Mouse (Mus musculus): Measurements from ENCODE around the gene Nrp1.

The Nrp1 gene

DNA sequence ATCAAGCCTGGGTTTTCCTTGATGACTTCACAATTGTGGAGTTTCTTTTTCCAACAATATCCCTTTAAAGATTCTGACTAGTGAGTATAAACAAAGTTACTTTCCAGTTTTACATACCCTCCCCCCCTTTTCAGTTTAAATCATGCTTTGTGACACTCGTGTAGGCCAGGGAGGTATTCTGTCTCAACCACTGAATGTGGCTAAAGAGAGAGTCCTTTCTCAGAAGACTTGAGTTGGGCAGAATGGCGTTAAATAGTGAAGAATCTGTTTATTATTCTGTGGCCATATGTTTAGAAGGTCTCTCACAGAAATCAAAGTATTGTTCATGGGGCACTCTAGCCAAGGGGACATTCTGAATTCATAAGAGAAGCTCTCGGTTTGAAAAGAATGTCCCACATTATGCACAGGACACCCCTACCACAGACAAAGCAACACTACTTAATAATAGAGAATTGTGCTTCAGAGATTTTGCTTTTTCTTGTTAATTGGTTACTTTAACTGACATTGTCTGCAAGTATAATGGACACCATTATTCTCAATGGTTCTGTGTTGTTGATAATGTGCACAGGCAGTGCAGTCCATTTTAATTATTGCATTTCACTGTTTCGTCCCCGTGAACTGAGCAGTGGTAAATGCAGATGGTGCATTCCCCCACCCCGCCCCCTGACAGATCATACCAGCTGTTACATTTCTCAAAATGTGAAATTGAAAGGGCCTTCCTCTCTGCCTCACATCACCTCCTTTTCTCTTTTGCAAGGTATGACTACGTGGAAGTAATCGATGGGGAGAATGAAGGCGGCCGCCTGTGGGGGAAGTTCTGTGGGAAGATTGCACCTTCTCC lies 59.8 kb downstream of the Nrp1 start:
- DNase-seq (ENCODE audit: extremely low read depth, insufficient read length, low spot score), result no peak

DNA sequence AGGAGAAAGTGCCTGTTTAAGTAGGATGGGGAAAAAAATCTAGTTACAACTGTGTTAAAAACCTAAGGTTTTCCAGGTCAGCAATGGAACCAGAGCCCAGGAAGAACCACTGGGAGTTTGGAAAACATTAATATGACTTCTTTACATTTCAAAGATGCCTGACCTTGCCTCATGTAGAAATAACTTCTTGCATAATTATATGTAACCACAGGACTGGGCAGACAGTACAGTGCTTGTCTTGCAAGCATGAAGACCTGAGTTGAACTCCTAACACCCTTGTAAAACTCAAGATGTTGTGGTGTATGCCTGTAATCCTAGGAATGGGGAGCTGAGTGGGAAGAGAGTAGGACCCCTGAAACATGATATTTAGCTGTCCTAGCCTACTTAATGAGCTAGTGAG lies 61.6 kb downstream of the Nrp1 start:
- DNase-seq (ENCODE audit: extremely low read depth, insufficient read length, low spot score), result no peak

DNA sequence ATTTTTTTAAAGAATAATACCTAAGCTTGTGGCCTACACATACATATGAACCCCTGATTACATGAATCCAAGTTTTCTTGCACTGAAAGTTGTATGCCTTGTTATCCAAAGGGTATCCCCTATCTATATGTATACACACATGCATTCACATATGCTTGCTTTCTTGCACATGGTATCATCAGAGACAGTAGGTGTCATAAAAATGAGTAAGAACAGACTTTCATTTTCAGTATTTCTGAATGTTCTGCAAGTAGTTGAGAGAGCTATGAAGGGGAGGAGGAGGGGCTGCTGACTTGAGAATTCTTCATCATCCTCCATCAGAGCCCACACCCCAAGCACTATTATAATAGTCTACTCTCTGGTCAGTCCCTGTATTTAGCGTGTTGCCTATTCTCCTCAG lies 62.0 kb downstream of the Nrp1 start:
- no peak for DNase-seq (ENCODE audit: extremely low read depth, insufficient read length, low spot score)

DNA sequence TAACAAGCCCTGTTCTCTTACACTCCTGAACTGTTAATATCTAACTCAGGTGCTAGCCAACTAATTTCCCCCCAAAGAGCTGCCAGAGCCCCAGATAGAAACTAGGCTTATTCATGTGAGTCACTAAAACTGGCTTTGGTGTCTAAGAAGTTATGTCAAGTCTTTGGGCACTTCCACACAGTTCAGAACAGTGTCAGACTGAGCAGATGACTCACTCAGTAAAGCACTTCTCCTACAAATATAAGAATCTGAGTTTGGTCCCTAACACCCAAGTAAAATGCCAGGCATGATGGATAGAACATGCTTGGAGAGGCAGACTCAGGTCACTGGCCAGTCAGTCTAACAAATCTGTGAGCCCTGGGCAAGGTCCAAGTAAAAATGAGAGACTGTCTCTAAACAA lies 65.4 kb downstream of the Nrp1 start:
- peak; percentile 5 for DNase-seq (ENCODE audit: extremely low read depth, insufficient read length, low spot score)

DNA sequence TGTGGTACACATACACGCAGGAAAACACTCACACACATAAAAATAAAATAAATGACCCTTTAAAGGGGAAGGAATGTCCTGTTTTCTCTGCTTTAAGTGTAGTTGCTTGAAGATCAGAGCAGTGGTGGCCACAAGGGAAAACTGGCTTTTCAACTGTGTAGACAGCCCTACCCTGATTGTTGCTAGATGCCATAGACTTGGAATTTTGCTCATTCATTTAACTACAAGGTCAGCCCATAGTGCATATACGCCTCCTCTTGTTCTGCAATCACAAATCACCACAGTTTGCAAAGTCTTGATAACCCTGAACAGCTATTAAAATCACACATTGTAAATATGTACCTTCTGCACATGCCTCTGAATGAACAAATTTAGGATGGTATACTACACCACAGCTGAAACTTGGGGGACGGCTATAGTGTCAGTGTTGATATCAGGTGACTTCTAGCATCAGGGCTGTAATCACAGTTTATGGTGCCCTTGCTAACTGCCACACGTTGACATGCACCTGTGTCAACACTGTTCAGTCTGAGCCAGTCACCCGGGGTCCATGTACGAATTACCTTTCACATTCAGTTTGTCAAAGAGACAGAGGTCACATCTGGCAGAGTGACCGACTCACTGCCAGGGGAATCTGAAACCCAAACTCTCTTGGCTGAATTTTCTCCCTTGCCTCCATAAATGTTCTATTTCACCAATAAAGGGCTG lies 66.4 kb downstream of the Nrp1 start:
- DNase-seq (ENCODE audit: extremely low read depth, insufficient read length, low spot score), result no peak

DNA sequence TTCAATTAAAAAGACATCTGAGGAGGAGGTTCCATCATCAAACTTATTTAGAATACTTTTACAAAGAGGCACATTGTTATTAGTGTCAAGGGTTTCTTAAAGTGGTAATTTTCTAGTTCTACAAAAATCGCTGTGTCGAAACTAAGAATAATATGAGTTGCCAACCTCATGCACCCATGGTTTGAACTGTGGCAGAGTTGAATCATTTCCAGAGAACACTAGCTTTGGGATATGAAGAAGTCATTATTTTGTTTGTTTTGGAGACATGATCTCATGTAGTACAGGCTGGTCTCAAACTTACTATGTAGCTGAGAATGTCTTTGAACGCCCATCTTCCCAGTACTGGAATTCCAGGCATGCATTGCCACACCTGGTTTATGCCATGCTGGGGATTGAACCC lies 68.7 kb downstream of the Nrp1 start:
- DNase-seq (ENCODE audit: extremely low read depth, insufficient read length, low spot score), result no peak

DNA sequence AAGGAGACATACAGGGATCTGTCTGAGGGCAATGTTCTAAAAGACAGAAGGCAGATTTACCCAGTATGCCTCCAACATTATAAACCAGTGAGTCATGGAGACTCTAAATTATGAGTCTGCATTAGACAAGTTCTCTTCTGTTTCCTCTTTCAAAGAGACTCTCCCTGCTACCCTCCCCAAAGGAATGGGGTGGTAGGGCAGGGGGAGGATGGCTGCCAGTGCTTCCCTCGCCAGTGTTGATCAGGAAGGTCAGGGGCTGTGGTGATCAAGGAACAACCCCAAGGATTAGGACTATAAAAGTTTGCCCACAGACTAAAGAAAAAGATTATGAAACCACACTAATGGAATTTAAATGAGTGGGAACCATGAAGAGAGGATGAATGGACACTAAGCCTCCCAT lies 70.6 kb downstream of the Nrp1 start:
- no peak for DNase-seq (ENCODE audit: extremely low read depth, insufficient read length, low spot score)

DNA sequence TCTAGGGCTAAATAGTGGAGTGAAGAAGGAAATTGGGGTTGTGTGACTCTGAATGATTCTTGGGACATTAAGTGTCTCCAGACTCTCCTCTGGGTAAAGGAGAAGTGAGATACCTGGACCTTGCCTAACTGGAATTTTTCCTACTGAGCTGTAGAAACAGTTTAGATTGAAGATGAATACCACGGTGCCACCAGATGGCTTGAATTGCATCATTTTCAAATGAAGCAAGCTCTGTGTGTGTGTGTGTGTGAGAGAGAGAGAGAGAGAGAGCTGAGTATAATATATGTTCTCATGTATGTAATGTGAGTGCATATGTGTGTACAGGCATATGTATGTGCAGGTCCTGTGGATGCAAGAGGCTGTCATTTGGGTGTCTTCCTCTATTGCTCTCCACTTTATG lies 72.7 kb downstream of the Nrp1 start:
- no peak for DNase-seq (ENCODE audit: extremely low read depth, insufficient read length, low spot score)

DNA sequence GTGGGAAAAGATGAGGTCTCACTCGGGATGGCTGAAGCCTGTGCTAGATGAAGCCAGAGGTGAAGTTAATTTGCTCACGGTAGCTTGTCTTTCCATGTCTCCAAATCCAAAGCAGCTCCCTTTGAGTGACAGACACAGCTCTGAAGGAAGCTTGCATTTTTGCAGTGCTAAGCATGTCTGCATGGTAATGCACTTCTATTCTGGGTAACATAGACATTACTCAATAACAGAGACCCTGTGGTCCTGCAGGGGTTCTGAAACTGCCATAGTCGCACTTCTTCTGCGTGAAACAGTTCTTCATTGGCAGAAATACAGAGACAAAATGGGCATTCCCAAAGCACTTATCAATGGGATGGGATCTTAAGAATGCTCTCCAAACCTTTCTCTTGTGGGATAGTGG lies 77.3 kb downstream of the Nrp1 start:
- DNase-seq (ENCODE audit: extremely low read depth, insufficient read length, low spot score), result no peak

DNA sequence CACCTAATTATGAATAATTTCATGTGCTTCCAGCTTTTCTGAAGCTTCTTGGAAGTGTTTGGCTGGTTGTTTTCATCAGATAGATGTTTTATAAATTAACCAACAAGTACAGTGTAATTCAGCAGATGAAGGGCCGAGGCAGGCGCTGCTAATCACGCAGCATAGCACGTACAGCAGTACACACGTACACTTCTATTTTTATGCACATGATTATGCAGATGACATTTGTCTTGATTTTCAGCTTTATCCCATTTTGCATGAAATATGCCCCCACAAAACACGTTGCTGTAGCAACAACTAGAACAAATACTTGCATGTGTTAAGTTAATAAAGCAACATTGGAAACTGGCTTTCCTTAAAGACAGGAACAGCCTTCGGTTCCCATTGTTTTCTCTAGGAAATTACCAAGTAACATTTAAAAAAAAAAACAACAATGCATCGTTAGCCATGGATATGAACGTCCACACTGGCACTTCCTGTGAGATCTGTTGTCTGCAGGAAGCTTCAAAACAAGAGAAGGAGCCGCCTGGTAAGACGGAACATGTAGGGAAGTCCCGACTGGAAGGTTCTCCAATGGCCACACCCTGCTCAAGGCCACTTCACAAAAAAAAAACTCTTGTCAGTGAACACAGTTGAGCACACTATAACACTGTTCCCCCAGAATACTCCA lies 78.9 kb downstream of the Nrp1 start:
- no peak for DNase-seq (ENCODE audit: extremely low read depth, insufficient read length, low spot score)

DNA sequence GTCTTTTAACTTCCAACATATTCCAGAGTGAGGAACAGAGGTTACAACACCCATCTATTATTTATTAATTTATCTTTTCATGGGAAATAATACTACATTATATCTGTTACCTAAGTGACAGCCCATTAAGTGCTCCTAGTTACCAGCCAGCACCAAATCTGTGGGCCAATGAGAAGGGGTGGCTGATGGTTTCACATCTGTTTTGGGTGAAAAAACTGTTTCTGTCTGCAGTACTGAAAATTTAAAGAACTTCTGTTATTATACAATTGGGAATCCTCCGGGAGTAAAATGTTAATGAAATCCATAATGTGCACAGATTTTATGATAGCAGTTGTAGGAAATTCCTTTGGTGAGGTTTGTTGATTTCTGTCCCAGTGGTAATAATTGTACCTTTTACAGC lies 83.0 kb downstream of the Nrp1 start:
- no peak for DNase-seq (ENCODE audit: extremely low read depth, insufficient read length, low spot score)

DNA sequence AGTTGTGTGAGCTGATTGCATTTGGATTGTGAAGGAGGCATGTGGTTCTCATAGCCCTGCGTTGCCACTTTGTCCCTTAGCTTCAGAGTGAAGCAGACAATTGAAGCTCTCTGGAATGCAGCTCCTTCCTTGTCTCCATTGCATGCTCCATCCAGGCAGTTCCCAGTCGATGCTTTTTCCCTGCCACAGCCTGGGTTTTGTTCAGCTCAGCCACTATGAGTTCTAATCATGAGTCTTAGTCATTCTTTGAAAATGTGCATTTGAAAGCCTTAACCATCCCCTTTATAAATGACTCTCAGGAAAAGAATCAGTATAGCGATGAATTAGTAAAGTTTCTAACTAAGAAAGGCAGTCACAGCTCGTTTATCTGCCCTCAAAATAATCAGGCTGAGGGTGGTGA lies 87.2 kb downstream of the Nrp1 start:
- no peak for DNase-seq (ENCODE audit: extremely low read depth, insufficient read length, low spot score)

DNA sequence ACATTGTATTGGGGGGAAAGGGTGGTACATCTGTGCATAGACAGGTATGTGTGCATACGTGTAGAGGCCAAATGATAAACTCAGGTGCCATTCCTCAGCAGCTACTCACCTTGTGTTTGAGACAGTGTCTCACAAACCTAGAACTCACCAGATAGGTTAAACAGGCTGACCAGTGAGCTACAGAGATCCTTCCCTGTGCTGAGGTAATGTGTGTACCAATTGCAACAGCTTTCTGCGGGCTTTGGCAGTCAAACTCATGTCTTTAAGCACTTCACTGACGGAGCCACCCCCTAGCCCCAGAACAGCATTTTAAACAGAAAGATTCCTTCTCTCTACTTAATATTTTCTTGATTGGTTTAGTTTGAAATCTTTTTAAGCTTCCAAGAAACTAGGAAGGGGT lies 88.2 kb downstream of the Nrp1 start:
- no peak for DNase-seq (ENCODE audit: extremely low read depth, insufficient read length, low spot score)

DNA sequence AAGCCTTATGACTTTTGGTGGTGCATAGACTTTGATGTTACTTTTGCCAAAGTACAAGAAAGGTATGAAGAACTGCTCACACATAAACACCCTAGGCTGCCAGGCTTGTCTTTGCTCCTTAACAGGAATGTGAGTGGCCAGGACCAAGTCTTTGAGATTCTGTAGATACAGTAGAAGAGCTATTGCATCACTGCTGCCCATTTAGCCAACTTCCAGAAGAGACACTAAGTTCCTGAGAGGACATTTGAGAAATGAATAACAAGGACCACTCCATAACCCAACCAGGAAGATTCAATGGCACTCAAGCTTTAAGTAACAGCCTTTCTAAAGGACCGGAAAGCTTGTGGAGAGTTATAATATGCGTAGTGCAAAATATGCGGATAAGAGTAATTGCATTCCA lies 88.9 kb downstream of the Nrp1 start:
- DNase-seq (ENCODE audit: extremely low read depth, insufficient read length, low spot score), result no peak

DNA sequence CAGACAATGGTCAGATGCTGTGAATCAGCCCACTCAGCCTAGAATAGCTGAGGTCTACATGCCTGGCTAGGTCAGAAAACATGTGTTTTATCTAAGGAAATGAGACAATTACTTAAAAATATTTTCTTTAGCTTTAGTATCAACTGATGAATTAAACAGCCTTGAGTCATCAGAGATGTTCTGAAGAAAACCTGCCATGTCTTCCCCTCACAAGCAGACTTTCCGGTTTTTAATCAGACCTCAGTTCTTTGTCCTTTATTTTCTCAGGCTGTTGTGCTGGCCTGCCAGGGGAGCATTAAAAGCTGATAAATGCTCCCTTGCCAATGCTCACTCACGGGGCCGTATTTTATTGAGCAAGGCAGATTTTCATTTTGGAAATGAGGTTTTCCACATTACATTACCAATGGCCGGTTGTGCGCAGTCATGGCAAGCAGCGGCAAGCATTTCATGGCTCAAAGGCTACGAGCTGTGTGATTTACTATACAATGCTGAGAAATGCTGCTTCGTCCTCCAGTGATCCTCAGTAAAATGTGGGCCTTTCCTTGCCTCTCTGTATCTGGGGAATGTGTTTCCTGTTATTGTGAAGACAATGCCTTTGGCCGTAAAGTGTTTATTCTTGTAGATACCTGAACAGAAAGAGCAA lies 92.1 kb downstream of the Nrp1 start:
- no peak for DNase-seq (ENCODE audit: extremely low read depth, insufficient read length, low spot score)

DNA sequence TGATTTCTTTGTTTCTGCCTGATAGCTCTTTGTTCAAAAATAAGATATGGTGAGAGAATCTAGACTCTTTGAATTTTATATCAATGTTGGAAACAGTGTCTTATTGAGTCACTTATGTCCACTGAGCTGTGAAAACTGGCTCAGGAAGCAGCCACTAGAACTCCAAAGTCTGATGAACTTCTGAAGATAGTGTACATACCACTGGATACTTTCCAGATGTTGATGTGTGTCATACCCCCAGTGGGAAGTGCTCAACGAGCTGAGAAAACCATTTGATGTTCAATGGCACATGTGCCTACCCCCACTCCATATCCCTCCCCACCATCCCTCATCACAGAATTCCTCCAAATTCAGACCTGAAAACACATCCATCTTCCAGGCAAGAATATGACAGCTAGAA lies 92.7 kb downstream of the Nrp1 start:
- DNase-seq (ENCODE audit: extremely low read depth, insufficient read length, low spot score), result no peak

DNA sequence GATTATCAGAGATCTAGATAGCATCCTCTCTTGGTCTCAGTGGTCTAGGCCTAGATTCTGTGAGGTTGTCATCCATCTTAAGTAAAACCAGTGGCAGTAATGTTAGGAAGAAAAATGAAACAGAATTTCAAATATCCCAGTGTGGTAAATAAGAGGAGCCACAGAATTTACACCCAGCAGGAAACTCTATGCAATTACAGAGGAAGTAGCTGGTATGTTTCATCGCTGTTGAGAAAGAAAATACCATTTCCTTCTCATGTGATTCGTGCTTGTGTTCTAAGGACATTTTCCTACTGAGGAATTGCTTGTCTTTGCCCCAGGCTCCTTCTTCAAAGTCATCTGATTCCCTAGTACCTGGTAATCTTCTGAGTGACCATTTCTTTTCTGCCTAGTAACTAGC lies 95.1 kb downstream of the Nrp1 start:
- DNase-seq (ENCODE audit: extremely low read depth, insufficient read length, low spot score), result no peak

DNA sequence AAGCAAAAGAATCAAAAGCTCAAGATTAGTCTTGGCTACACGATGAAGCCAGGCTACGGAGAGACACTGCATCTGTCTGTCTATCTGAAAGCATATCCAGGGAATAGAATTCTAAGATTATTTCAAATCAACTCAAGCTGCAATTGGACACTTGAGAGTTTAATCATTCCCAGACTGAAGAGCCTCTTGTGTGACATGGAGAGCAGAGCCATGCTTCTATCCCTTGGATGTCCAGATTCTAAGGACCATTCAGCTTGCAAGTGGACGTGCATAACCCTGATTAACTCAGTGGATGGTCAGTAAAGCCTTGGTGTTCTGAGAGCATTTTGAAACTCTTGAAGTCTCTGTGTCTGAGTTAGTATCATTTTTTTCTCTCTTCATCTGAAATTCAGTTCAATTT lies 95.6 kb downstream of the Nrp1 start:
- no peak for DNase-seq (ENCODE audit: extremely low read depth, insufficient read length, low spot score)

DNA sequence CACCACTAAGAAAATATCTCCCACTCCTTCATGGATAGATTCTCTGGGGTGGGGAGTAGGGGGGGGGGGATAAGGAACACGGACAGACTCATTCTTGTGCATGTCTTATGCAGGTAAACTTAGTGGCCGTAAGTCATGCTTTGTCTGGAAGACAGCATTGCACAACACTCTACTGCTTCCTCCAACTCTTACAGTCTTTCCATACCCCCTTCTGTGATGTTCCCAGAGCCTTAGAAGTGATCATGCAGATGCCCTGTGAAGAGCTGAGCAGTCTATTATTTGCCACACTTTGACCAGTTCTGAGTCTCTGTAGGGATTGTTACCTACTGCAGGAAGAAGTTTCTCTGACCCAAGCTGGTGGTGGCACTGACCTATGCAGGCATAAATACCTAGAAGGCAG lies 98.9 kb downstream of the Nrp1 start:
- DNase-seq (ENCODE audit: extremely low read depth, insufficient read length, low spot score), result no peak

DNA sequence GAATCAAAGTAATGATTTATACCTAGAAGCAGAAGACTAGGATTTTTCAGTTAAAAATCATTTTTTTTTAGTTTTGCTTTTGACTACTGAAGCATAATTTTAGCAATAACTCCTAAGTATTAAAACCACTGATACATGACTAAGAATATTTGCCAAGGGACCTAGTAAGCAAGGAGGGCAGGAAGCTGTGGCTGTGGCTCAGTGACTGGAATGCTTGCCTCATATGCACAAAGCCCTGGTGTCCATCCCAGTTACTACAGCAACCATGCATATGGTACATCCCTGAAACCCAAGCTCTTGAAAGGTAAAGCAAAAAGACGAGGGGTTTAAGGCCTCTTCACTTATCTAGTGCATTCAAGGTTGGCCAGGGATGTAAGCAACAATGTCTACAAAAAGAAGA lies 101.3 kb downstream of the Nrp1 start:
- DNase-seq (ENCODE audit: extremely low read depth, insufficient read length, low spot score), result no peak

DNA sequence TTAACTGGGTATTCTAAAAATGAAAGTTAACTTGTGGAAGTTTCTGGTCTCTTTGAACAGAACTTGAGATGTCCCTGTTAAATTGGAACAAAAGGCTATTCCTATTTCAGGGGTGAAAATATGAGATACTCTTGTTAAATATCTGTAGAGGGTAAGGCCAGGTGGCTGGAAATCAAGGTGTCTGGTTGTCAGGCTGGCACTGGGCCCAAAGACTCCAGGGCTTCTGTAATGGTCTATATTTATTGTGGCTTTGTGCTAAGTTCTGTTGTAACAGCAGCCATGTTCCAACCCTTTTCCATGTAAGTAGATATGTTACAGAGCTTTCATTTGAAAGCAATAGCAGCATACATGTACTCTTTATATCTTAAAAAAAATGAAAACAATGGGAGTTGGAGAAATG lies 103.3 kb downstream of the Nrp1 start:
- no peak for DNase-seq (ENCODE audit: extremely low read depth, insufficient read length, low spot score)
